Mouse (Mus musculus) v-Abl transformed pro-B cells (cell line): ENCODE measurements around the gene Tspan17.
"Not testable (repeated sequence)": the region's sequence is repeated elsewhere in the genome, so short reads cannot be mapped to it uniquely, and the experiment has no call there.

Experiments used
- in situ Hi-C, 2 experiments: fragments of 400-800 bp; cut with MboI; formaldehyde crosslinking; loops; one replicate each; pipeline ENCODE4 v1.15.1; 2025; ENCODE audit not compliant: unreplicated experiment in 2 of 2

The Tspan17 gene

GRCm38 (mm10) chr13:54760164-54760795 lies 28.9 kb upstream of the Tspan17 start:
- in situ Hi-C loops = no loop called here

- in situ Hi-C loops = no loop called here
These were observed 28.3 kb upstream of the Tspan17 start for GRCm38 (mm10) chr13:54760906-54761305.

- in situ Hi-C loops = no loop called here
These were observed 23.6 kb upstream of the Tspan17 start for GRCm38 (mm10) chr13:54765281-54766191.

GRCm38 (mm10) chr13:54766192-54766768 lies 22.9 kb upstream of the Tspan17 start, which contains the start of gene Sncb:
TSS of gene Sncb (minus strand) at chr13:54766595.
- in situ Hi-C loops = no loop called here

GRCm38 (mm10) chr13:54767012-54767411 lies 22.2 kb upstream of the Tspan17 start:
- in situ Hi-C loops = no loop called here

GRCm38 (mm10) chr13:54780592-54780991 lies 8.6 kb upstream of the Tspan17 start:
- in situ Hi-C loops = no loop called here

GRCm38 (mm10) chr13:54781086-54781485 lies 8.1 kb upstream of the Tspan17 start:
- in situ Hi-C loops = no loop called here

- in situ Hi-C loops = no loop called here
These were observed 5.9 kb upstream of the Tspan17 start for GRCm38 (mm10) chr13:54783235-54783634.

GRCm38 (mm10) chr13:54783698-54784097 lies 5.5 kb upstream of the Tspan17 start, which contains the start of gene Eif4e1b:
TSS of gene Eif4e1b (plus strand) at chr13:54783998.
- in situ Hi-C loops = no loop called here

- in situ Hi-C loops = not testable (repeated sequence)
These were observed 1.6 kb upstream of the Tspan17 start for GRCm38 (mm10) chr13:54787591-54787990.

- in situ Hi-C loops = no loop called here
These were observed 602 bp downstream of the Tspan17 start for GRCm38 (mm10) chr13:54789561-54790397.

GRCm38 (mm10) chr13:54792259-54793230 lies 3.4 kb downstream of the Tspan17 start:
- in situ Hi-C loops = no loop called here

GRCm38 (mm10) chr13:54794002-54794577 lies 4.9 kb downstream of the Tspan17 start:
- in situ Hi-C loops = no loop called here

- in situ Hi-C loops = loop anchor here (5.0 kb wide), 2 partner anchors 282 to 382 kb away; no protein-coding TSS in a partner anchor
These were observed 5.7 kb downstream of the Tspan17 start for GRCm38 (mm10) chr13:54794843-54795242.

- in situ Hi-C loops = loop anchor here (5.0 kb wide), 2 partner anchors 280 to 380 kb away; no protein-coding TSS in a partner anchor
These were observed 8.2 kb downstream of the Tspan17 start for GRCm38 (mm10) chr13:54797356-54797755.

- in situ Hi-C loops = loop anchor here (5.0 kb wide), 2 partner anchors 279 to 379 kb away; no protein-coding TSS in a partner anchor
These were observed 8.9 kb downstream of the Tspan17 start for GRCm38 (mm10) chr13:54797861-54798643.

GRCm38 (mm10) chr13:54798740-54799139 lies 9.6 kb downstream of the Tspan17 start:
- in situ Hi-C loops = loop anchor here (5.0 kb wide), 2 partner anchors 279 to 379 kb away; no protein-coding TSS in a partner anchor

- in situ Hi-C loops = loop anchor here (5.0 kb wide), 3 partner anchors 273 to 378 kb away; no protein-coding TSS in a partner anchor
These were observed 10.5 kb downstream of the Tspan17 start for GRCm38 (mm10) chr13:54799701-54800100.
